Mouse (Mus musculus) gastrocnemius, postnatal 4 days (tissue): ENCODE measurements around the gene Rxfp2. TPM values are rescaled to one million over a fixed set of nuclear protein-coding genes. Genes with fewer than 3 reads are reported as not detected.

ENCODE experiments used
- DNase-seq, 2 experiments: peaks; one replicate each; pipeline ENCODE4 v3.0.0; 2021 to 2022; ENCODE audit warnings: low spot score in 2 of 2, mixed read lengths in 2 of 2
- long read RNA-seq, 2 experiments: library from polyadenylated mRNA; stranded (forward); transcript quantifications; one replicate each; pipeline ENCODE4 v2.0.0; 2021
- total RNA-seq, 2 experiments: library from RNA; stranded (reverse); gene quantifications; 2 replicates each; pipeline ENCODE4 v1.2.3; 2021

Gene Rxfp2
- total RNA-seq: under 1 TPM in 1 of 2 experiments, not detected in 1; 0.13 TPM
- long read RNA-seq, experiment 1: 0 reads
- long read RNA-seq, experiment 2: 0 reads

DNA sequence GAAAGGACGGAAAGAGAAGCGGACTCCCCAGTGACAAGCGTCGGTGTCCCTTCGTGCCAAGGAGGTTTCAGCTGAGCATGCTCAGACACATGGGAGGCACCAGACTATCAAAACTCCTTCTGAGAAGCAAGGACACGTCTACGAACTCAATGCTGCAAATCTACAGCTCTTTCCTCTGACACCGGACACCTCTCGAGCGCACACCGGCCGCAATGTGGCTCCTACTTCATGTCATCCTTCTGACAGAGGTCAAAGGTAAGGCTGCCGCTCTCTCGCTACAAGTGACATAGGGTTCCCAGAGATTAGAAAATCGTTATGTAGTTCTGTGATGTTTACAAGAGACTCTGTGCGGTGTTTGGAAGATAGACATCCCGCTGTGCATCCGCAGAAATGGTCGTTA is at the start of gene Rxfp2:
Rxfp2 (plus strand) TSS at position 20 of the 400 bp plus-strand sequence.
- no peak for DNase-seq

DNA sequence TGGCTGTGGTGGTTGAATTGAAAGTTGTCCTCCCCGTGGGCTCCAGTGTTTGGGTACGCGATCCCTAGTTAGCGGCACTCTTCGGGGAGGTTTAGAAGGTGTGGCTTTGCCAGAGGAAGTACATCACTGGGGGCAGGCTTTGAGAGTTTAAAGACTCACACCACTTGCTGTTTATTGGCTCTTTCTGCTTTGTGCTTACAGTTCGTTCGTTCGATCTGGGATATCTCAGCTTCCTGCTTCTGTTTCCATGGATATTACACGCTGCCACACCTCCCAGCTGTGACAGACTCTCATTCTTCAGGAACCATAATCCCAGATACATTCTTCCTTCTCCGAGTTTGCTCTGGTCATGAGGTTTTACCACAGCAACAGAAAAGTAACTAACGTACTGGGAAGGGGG is 48.2 kb upstream of the Rxfp2 start:
- no peak for DNase-seq

DNA sequence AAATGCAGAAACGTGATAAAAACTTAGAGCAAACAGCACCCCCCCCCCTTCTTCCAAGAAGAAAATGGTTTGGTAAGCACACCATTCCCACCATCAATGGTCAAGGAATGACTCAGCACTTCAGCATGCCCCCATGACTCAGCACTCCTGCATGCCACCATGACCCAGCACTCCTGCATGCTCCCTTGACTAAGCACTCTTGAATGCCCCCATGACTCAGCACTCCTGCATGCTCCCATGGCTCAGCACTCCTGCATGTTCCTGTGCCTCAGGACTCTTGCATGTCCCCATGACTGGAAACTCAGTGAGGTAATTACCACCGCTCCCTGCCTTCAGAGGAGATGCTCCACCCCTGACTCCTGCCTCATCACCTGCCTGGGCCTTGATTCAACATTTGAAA is 41.4 kb upstream of the Rxfp2 start:
- DNase-seq: no peak

DNA sequence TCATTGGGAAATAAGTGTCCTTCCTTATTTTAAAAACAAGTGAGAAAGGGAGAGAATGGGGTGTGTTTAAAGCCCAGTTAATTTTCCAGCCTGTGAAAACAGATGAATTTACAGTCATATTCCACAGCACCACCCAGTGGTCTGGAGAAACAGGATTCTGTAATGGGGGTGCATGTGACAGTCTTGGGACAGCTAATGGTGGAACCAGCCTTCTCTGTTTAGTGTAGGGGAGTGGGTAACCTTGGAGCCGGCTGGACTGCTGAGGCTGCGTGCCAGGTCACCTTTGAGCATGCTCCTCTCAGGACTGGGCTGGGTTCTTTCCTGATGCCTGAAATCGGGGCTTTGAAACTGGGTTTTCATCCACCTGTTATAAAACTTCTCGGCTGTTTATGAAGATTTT is 34.9 kb upstream of the Rxfp2 start:
- peak in 1 of 2 experiments; percentile 16 for DNase-seq

DNA sequence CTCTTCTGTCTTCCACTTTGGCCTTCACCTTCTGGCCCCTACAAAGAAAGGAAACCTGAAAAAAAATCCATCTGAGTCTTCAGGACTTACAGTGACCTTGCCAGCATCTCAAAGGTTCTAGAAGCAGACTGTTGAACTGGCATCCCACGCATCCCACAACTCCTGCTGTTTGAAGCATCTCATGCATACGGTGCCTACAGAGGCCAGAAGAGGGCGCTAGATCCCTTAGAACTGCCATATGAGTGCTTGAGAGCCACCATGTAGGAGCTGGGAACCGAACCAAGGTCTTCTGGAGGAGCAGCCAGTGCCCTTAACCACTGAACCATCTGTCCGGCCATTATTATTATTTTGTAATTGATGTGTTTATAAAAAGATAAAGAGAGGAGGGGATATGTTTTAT is 23.9 kb upstream of the Rxfp2 start:
- DNase-seq: no peak

DNA sequence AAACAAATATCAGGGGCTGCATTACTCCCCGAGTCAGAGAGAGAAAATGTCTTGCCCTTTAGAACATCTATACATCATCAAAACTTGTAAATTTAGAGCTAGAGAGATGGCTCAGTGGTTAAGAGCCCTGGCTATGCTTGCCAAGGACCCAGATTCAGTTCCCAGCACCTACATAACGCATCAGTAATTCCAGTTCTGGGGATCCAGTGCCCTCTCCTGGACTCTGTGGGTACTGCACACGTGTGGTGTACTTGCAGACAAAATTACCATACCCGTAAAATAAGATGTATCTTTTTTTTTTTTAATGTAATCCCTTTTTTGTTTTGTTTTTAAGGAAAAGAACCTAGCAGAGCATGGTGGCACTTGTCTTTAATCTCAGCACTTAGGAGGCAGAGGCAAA is 21.9 kb upstream of the Rxfp2 start:
- no peak for DNase-seq

DNA sequence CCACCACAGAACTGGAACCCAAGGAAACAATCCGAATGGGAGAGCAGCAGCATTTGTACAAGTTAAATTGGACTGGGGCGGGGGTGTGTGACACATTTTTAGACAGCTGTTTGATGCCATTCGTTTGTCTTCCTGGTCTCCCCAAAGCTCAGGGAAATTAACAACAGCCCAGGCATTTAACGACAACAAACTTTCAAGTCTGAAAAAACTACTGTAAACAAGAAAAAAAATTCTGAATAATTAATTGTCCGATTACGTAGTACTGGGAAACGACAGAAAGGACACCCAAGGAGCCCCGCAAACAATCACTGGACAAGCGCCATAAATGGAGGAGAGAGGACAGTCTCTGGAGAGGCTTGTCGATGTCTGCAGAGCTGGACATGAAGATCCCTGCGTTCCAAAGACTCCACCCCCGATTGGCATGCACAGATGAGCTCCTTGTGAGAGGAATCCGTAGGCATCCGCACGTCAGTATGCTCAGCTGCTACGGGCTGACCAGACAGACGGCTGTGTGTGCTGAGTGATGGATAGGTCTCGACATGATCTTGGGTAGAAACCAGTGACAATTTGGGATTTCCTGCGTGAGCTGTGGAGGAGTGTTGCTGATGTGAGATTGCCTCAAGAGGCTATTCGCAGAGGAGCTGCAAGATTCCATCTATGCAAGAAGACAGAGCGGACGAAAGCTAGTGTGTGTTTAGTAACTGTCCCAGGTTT is 21.0 kb upstream of the Rxfp2 start:
- DNase-seq: no peak

DNA sequence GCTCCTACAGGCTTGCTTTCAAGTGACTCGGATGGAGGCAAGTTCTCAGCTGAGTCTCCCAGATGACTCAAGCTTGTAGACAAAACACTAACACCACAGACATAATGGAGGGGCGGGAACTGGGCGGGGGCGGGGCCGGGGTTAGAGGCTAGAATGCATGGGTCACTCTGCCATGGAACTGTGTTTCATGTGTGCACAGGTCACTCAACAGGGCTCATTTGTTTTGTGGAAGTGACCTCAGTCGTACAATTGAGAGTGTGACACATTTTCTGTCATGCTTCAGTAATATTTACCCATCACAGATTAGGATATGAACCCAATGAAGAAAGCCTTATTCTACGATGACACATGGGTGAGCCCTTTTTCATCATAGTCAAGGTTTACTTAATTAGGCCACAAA is 20.2 kb upstream of the Rxfp2 start:
- no peak for DNase-seq

DNA sequence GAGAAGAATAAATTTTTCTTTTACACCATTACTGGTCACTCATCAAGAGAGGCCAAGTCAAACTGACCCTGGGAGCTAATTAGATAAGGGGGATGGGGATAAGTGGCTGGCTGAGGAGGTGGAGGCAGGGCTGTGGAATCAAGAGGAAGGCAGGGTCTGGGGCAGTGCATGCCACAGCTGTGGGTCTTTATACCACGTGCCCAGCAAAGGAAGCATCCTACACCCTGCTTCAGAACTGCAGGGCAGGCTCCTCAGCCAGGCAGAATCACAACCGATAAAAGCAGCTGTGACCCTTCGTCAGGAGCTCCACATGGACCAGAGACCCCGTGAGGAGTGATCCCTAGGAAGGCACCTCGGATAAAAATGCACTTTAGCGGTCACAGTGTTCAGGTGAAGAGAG is 13.1 kb upstream of the Rxfp2 start:
- no peak for DNase-seq

DNA sequence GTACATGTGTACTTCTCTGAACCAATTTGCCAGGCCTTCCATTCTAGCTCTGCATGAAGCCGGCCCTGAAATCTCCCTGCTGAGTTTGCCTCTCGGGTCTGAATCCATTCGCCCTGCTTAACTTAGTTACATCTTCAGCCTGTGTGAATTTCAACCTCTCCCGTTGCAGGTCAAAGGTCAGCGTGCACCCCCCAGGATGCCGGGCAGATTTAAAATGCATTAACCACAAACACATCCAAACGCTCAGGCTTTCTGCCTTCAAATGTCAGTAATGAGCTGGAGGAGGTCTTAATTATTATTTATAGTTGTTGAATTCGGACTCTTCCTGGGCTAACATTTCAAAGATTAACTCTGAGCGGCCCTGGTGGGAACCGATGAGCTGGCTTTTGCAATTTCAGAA is 1.6 kb upstream of the Rxfp2 start:
- DNase-seq: no peak

DNA sequence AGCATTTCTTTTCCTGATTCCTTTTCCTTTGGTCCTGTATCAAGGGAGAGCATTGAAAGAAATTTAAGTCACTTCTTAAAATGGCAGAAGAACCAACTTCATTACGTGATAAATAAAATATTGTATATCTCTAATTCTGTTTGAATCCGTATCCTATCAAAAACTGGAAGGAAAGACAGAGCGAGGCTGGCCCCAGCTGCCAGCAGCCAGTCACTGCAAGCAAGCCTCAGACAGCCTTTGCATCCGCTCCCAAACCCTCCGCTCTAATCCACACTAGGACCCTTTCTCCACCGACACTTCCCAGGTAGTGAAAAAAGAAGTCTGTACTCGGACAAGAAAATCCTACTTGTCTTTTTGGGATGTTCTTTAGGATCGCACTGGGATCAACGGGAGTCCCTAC is 803 bp upstream of the Rxfp2 start:
- no peak for DNase-seq

DNA sequence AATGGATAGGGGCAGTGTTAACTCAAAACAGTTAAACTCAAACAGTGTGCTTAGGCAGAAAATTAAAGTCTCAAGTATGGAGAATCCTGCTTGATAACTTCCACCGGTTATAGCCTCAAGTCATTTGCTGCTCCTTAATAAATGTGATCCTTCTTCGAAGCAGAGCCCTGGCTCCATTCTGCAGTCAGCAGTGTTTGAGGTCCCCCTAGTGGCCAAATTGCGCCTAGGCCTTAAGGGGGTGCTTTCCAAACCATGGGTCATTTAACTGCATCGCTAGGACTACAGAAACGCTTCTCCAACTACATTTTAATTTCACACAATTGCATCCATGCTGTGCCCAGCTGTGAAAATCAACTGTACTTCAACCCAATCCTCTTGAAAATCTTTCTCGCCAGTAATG is 2.4 kb downstream of the Rxfp2 start:
- peak; percentile 66 to 78 for DNase-seq

DNA sequence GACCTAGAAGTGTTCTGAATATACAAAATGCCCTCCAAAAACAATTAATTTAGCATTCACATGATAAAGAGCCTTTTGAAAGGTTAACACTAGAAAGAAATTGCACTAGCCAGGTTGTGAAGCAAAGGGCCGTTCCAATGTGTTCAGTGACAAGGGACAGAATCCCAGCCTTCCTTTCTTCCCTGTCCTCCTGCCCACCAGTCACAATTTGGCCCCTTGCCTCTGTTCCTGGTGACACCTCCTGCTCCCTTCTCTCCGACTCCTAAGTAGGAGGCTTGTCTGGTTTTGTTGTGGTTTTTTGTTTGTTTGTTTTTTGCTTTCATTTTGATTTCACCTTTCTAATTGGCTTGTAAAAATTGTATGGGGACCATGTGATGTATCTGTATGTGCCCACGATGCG is 3.3 kb downstream of the Rxfp2 start:
- DNase-seq: no peak

DNA sequence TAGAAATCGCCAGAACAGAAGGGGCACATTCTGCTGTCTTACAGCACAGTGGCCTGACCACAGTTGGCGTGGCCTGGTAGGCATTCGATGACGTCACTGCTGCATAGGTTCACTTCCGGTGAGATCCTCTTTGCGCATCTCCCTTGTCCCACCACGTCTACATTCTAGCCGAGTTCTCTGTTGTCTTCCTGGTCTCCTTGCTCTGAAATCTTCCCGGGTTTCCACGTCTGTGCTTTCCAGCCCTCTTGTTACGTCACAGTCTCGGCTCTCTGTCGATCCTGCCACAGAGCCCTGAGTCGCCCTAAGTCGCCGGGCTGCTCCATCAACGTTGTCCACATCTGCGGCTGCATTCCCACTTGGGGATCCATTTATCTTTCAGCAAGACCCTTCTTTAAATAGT is 4.1 kb downstream of the Rxfp2 start:
- no peak for DNase-seq

DNA sequence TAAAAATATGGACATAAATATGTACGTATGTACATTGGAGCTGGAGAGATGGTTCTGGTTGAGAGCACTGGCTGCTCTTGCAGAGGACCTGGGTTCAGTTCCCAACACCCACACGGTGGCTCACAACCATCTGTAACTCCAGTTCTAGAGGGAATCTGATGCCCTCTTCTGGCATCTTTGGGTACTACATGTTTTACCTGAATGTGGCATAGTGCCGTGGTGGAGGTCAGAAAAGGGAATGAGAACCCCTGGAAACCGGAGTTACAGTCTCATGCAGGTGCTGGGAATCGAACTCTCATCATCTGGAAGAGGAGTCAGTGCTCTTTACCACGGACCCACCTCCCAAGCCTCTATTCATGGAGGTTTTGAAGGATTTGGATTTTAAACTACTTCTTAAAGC is 5.0 kb downstream of the Rxfp2 start:
- DNase-seq: no peak

DNA sequence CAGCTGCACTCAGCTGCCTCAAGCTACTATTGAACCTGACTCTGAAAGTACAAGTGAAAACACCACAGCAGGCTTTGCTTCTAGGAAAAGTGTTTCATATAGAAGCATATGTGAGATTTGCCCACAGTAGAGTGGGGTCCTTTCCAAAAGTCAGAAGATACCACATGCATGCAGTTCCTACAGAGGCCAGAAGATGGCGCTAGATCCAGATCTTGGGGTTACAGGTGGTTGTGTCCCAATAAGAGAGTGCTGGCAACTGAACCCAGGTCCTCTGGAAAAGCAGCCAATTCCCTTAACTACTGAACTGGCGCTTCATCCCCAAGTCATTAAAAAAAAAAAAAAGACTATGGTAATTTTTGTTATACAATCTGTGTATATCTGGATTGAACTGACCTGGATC is 5.7 kb downstream of the Rxfp2 start:
- no peak for DNase-seq

DNA sequence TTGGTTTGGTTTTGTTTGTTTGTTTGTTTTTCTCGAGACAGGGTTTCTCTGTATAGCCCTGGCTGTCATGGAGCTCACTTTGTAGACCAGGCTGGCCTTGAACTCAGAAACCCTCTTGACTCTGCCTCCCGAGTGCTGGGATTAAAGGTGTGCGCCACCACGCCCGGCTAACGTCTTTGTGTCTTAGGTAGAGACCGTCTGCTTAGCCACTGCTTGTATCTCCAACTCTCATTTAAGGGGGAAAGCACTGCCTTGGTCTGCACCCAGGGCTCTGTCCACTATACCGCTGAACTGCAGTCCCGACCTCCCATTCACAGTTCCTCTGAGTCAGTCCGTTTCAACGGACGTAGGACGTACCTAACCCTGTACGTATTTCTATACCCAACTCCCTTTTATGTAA is 6.4 kb downstream of the Rxfp2 start:
- no peak for DNase-seq

DNA sequence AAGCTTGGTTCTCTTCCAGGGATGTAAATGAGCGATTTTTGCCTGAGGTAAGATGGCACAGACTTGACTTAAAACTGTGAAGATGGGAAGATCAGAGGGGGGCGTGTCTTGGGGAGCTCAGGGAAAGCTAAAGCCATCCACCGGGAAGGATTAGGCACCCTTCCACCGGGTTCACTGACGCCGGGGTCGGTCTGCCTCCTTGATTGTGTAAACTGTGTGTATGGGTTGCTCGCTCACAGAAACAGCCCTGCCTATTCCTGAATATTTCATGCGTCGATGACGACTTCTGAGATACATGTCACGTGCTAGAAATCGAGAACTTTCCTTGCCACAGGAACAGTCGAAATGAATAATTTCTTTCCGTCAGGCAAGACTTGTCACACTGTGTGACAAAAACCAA is 6.9 kb downstream of the Rxfp2 start:
- no peak for DNase-seq

DNA sequence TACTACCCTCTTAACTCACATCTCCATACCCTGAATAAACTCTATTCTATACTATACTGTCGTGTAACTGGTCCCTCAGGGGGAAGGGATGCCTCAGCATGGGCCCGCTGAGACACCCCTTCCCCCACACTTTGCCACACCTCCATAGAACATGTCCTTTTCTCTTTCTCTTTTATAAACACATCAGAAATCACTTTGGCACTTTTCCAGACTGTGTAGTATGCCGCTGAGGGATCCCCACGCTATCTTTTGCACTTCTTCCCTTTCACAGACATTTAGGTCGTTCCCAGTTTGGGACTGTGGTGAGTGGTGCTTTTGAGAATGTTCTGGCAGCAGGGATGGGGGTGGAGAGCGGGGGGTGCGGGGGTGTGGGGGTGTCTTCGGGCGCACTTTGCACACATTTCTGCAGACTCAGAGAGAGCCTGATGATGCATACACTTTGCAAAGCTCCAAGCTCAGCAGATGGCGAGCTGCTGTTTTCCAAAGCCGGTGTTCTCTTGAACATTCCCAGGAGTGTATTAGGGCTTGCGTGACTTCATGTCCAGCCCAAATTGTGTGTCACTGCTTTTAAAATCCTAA is 8.1 kb downstream of the Rxfp2 start:
- DNase-seq: no peak

DNA sequence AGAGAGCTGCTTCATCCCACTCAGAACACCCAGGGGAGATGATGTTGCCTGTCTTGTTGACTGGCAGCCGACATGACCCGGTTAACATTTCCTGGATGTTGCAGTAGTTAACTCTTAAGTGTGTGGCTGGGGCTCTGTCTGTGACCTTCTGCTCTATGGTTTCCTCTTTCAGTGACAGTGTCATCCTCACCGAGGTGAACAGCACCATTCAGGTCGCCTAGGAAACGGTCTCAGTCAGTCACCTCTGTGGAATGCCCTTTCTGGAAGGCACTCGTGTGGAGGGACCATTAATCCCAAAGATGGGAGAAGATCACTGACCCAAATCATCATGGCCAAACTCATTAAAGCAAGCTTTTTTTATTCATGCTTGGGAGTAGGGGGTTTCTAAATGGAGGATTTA is 12.7 kb downstream of the Rxfp2 start:
- no peak for DNase-seq

DNA sequence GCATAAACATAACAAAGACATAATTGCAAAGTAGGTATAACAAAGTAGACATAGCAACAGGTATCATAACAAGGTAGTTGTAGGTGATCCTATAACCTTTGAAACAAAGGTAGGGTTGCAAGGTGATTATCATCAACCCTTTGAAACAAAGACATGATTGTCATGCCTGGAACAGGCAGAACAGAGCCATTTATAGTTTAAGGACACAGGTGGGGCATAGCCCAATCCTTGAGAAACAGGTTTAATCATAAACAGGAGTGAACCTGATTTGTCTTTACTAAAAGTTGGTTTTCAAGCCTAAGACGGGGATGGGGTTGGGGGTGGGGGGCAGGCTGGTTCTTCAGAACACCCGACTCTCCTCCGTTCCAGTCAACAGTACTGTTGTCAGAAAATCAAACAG is 13.2 kb downstream of the Rxfp2 start:
- no peak for DNase-seq

DNA sequence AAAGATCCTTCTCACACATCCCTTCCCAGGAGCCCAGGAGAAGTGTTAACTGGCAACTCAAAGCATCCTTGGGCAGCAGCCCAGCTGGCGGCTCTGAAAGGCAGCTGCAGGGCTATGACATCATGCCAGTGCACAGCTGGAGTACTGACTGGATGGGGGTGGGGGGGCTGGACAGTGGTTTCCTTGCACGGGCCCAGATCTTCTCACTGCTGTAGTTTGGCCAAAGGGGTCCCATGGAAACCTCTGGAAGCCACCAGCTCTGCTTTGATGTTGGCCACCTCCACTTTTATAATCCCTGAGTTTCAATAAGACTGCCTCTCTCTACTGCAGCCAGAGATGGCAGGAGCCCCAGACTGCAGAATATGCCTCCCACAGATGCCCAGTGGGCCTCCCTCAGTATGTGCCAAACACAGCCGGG is 13.6 kb downstream of the Rxfp2 start:
- peak; percentile 73 to 85 for DNase-seq

DNA sequence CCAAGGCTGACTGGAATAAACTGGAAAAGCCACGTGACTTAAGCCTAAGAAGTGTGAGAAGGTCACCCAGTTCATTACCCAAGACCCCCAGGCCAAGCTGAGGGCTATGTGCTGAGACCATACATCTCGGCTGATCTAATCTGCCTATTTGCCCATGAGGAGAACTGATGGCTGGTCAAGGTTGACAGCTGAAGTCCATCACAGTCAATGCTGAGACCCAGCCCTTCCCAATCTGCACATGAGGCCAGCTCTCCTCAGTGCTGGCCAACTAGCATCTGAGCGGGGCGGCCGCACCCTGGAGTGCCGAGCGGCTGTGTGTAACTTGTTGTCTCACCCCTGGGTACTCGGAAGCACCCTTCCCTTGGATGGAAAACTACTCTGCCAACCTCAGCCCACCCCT is 17.8 kb downstream of the Rxfp2 start:
- no peak for DNase-seq
